Mouse (Mus musculus): Measurements from ENCODE around the gene Cyfip1. TPM values are rescaled to one million over a fixed set of nuclear protein-coding genes. Genes with fewer than 3 reads are reported as not detected.

The Cyfip1 gene
- total and polyA plus RNA-seq, 2 experiments from 2014 or later: 41.7 to 42.2 TPM

GRCm38 (mm10) chr7:55927262-55927661 is 85.7 kb downstream of the Cyfip1 start:
- WGBS: 92% methylated on average over 4 of the region's 4 CpGs
- Histone ChIP-seq H3K27me3 (ENCODE audit: insufficient read depth, low read length) (no peaks in the 10 kb centered on the region), H3K4me2 (ENCODE audit: low read depth) (no peak overlapping the region), H3K36me3 (ENCODE audit: insufficient read depth) (peaks cover 61% of the 10 kb centered on the region), H3K4me3 (ENCODE audit: low read depth, low read length) (no peak overlapping the region), H3K9me3 (ENCODE audit: low read length) (no peaks in the 10 kb centered on the region), H3K9ac (no peak overlapping the region), H3K27ac (ENCODE audit: low read depth, low read length) (no peak overlapping the region), H3K4me1 (ENCODE audit: insufficient read depth) (no peaks in the 10 kb centered on the region)
- DNase-seq (no peak), ATAC-seq (no peak)
- TF ChIP-seq CTCF (IDR thresholded peaks at IDR 0.05; ENCODE audit: low read depth): no peak

GRCm38 (mm10) chr7:55928649-55929048 is 87.1 kb downstream of the Cyfip1 start:
- H3K27me3 ChIP-seq (ENCODE audit: insufficient read depth, low read length): no peaks in the 10 kb centered on the region
- H3K4me3 ChIP-seq (ENCODE audit: low read depth, low read length): no peak overlapping the region
- no peak overlapping the region for H3K27ac ChIP-seq (ENCODE audit: low read depth, low read length)
- no peaks in the 10 kb centered on the region for H3K9me3 ChIP-seq (ENCODE audit: low read length)
- WGBS: 80% methylated on average over 2 of the region's 2 CpGs
- no peak for TF ChIP-seq CTCF (IDR thresholded peaks at IDR 0.05; ENCODE audit: low read depth)
- H3K4me2 ChIP-seq (ENCODE audit: low read depth): no peak overlapping the region
- no peak overlapping the region for H3K9ac ChIP-seq
- peaks cover 52% of the 10 kb centered on the region for H3K36me3 ChIP-seq (ENCODE audit: insufficient read depth)
- no peak for ATAC-seq
- no peaks in the 10 kb centered on the region for H3K4me1 ChIP-seq (ENCODE audit: insufficient read depth)
- no peak for DNase-seq

GRCm38 (mm10) chr7:55935025-55935424 is 93.5 kb downstream of the Cyfip1 start:
- Histone ChIP-seq H3K4me2 (ENCODE audit: low read depth) (no peak overlapping the region), H3K9ac (no peak overlapping the region), H3K36me3 (ENCODE audit: insufficient read depth) (peaks cover 13% of the 10 kb centered on the region), H3K4me3 (ENCODE audit: low read depth, low read length) (no peak overlapping the region), H3K9me3 (ENCODE audit: low read length) (no peaks in the 10 kb centered on the region), H3K27me3 (ENCODE audit: insufficient read depth, low read length) (no peaks in the 10 kb centered on the region), H3K4me1 (ENCODE audit: insufficient read depth) (no peaks in the 10 kb centered on the region), H3K27ac (ENCODE audit: low read depth, low read length) (no peak overlapping the region)
- DNase-seq: no peak
- TF ChIP-seq CTCF (IDR thresholded peaks at IDR 0.05; ENCODE audit: low read depth): no peak
- WGBS: 97% methylated on average over 2 of the region's 2 CpGs
- no peak for ATAC-seq

- TF ChIP-seq CTCF (IDR thresholded peaks at IDR 0.05; ENCODE audit: low read depth): no peak
- ATAC-seq (no peak), DNase-seq (no peak)
- Histone ChIP-seq H3K36me3 (ENCODE audit: insufficient read depth) (no peaks in the 10 kb centered on the region; the same call in 1 of the 2 replicates), H3K4me2 (ENCODE audit: low read depth) (no peak overlapping the region), H3K9me3 (ENCODE audit: low read length) (no peaks in the 10 kb centered on the region), H3K27ac (ENCODE audit: low read depth, low read length) (no peak overlapping the region), H3K4me3 (ENCODE audit: low read depth, low read length) (no peak overlapping the region), H3K4me1 (ENCODE audit: insufficient read depth) (no peaks in the 10 kb centered on the region), H3K9ac (no peak overlapping the region), H3K27me3 (ENCODE audit: insufficient read depth, low read length) (no peaks in the 10 kb centered on the region)
- 88% methylated on average over 4 of the region's 4 CpGs for WGBS
Observed at GRCm38 (mm10) chr7:55938341-55938740, 96.8 kb downstream of the Cyfip1 start.

- ATAC-seq (no peak), DNase-seq (no peak)
- 100% methylated on average over 2 of the region's 2 CpGs for WGBS
- Histone ChIP-seq H3K4me3 (ENCODE audit: low read depth, low read length) (no peak overlapping the region), H3K27me3 (ENCODE audit: insufficient read depth, low read length) (no peaks in the 10 kb centered on the region), H3K27ac (ENCODE audit: low read depth, low read length) (no peak overlapping the region), H3K9ac (no peak overlapping the region), H3K36me3 (ENCODE audit: insufficient read depth) (no peaks in the 10 kb centered on the region), H3K9me3 (ENCODE audit: low read length) (no peaks in the 10 kb centered on the region), H3K4me1 (ENCODE audit: insufficient read depth) (no peaks in the 10 kb centered on the region), H3K4me2 (ENCODE audit: low read depth) (no peak overlapping the region)
- TF ChIP-seq CTCF (IDR thresholded peaks at IDR 0.05; ENCODE audit: low read depth): no peak
Observed at GRCm38 (mm10) chr7:55956054-55956453, 114.5 kb downstream of the Cyfip1 start.

- Histone ChIP-seq H3K4me1 (ENCODE audit: insufficient read depth) (no peaks in the 10 kb centered on the region), H3K4me3 (ENCODE audit: low read depth, low read length) (no peak overlapping the region), H3K9me3 (ENCODE audit: low read length) (no peaks in the 10 kb centered on the region), H3K4me2 (ENCODE audit: low read depth) (no peak overlapping the region), H3K9ac (no peak overlapping the region), H3K27me3 (ENCODE audit: insufficient read depth, low read length) (no peaks in the 10 kb centered on the region), H3K27ac (ENCODE audit: low read depth, low read length) (no peak overlapping the region), H3K36me3 (ENCODE audit: insufficient read depth) (no peaks in the 10 kb centered on the region)
- ATAC-seq (no peak), DNase-seq (no peak)
- 92% methylated on average over 3 of the region's 3 CpGs for WGBS
- no peak for TF ChIP-seq CTCF (IDR thresholded peaks at IDR 0.05; ENCODE audit: low read depth)
Observed at GRCm38 (mm10) chr7:55957178-55957577, 115.6 kb downstream of the Cyfip1 start.

- H3K9me3 ChIP-seq (ENCODE audit: low read length): no peaks in the 10 kb centered on the region
- no peak overlapping the region for H3K4me3 ChIP-seq (ENCODE audit: low read depth, low read length)
- 0 out of 2 replicates have a peak, but pooled peaks cover 3% of the 10 kb centered on the region for H3K4me1 ChIP-seq (ENCODE audit: insufficient read depth)
- H3K36me3 ChIP-seq (ENCODE audit: insufficient read depth): no peaks in the 10 kb centered on the region
- no peak for DNase-seq
- no peak overlapping the region for H3K27ac ChIP-seq (ENCODE audit: low read depth, low read length)
- no peak for ATAC-seq
- WGBS: 97% methylated on average over 4 of the region's 4 CpGs
- TF ChIP-seq CTCF (IDR thresholded peaks at IDR 0.05; ENCODE audit: low read depth): no peak
- H3K4me2 ChIP-seq (ENCODE audit: low read depth): no peak overlapping the region
- no peaks in the 10 kb centered on the region for H3K27me3 ChIP-seq (ENCODE audit: insufficient read depth, low read length)
- no peak overlapping the region for H3K9ac ChIP-seq
Observed at GRCm38 (mm10) chr7:55957916-55958315, 116.4 kb downstream of the Cyfip1 start.

GRCm38 (mm10) chr7:55959801-55960200 is 118.3 kb downstream of the Cyfip1 start:
- H3K4me1 ChIP-seq (ENCODE audit: insufficient read depth): peaks cover 8% of the 10 kb centered on the region; the same call in 1 of the 2 replicates
- no peaks in the 10 kb centered on the region for H3K36me3 ChIP-seq (ENCODE audit: insufficient read depth)
- H3K4me3 ChIP-seq (ENCODE audit: low read depth, low read length): no peak overlapping the region
- H3K27me3 ChIP-seq (ENCODE audit: insufficient read depth, low read length): no peaks in the 10 kb centered on the region
- 96% methylated on average over 3 of the region's 3 CpGs for WGBS
- no peak overlapping the region for H3K27ac ChIP-seq (ENCODE audit: low read depth, low read length)
- H3K9ac ChIP-seq: no peak overlapping the region
- ATAC-seq (no peak), DNase-seq (no peak)
- H3K9me3 ChIP-seq (ENCODE audit: low read length): no peaks in the 10 kb centered on the region
- no peak overlapping the region for H3K4me2 ChIP-seq (ENCODE audit: low read depth)
- no peak for TF ChIP-seq CTCF (IDR thresholded peaks at IDR 0.05; ENCODE audit: low read depth)

Data from forebrain, postnatal 0 days (tissue).